Mouse (Mus musculus) yolk sac, embryonic 10.5 days (tissue): Measurements from ENCODE around the gene Ak1.

Experiments used
- DNase-seq: peaks from one replicate; pipeline ENCODE4 v3.0.0-alpha.2; 2017; ENCODE audit warnings: low spot score

The Ak1 gene

GRCm38 (mm10) chr2:32655394-32655744, 33.8 kb downstream of the Ak1 start:
- no peak for DNase-seq

GRCm38 (mm10) chr2:32655826-32656225, 34.3 kb downstream of the Ak1 start:
- peak; percentile 54 for DNase-seq

GRCm38 (mm10) chr2:32658873-32659272, 37.3 kb downstream of the Ak1 start:
- no peak for DNase-seq

GRCm38 (mm10) chr2:32661509-32662107, 40.0 kb downstream of the Ak1 start:
- peak; percentile 66 for DNase-seq

GRCm38 (mm10) chr2:32662291-32662690, 40.7 kb downstream of the Ak1 start:
- no peak for DNase-seq

GRCm38 (mm10) chr2:32665345-32665744, 43.8 kb downstream of the Ak1 start:
- no peak for DNase-seq

GRCm38 (mm10) chr2:32665853-32666252, 44.3 kb downstream of the Ak1 start:
- DNase-seq: no peak

GRCm38 (mm10) chr2:32667775-32668174, 46.2 kb downstream of the Ak1 start:
- DNase-seq: no peak

GRCm38 (mm10) chr2:32668176-32668575, 46.6 kb downstream of the Ak1 start:
- no peak for DNase-seq

- DNase-seq: no peak
These were observed 48.3 kb downstream of the Ak1 start for GRCm38 (mm10) chr2:32669876-32670275.

- no peak for DNase-seq
These were observed 49.6 kb downstream of the Ak1 start for GRCm38 (mm10) chr2:32671147-32671546.

GRCm38 (mm10) chr2:32671907-32672595, 50.5 kb downstream of the Ak1 start:
- no peak for DNase-seq

GRCm38 (mm10) chr2:32673176-32673917, 51.8 kb downstream of the Ak1 start:
- DNase-seq: no peak

GRCm38 (mm10) chr2:32676821-32677220, 55.3 kb downstream of the Ak1 start:
- DNase-seq: no peak

- no peak for DNase-seq
These were observed 56.1 kb downstream of the Ak1 start for GRCm38 (mm10) chr2:32677683-32678082.

- no peak for DNase-seq
These were observed 58.5 kb downstream of the Ak1 start for GRCm38 (mm10) chr2:32680051-32680451.

GRCm38 (mm10) chr2:32680961-32681650, 59.5 kb downstream of the Ak1 start:
- no peak for DNase-seq

GRCm38 (mm10) chr2:32681754-32682153, 60.2 kb downstream of the Ak1 start:
- no peak for DNase-seq

GRCm38 (mm10) chr2:32682721-32683417, 61.3 kb downstream of the Ak1 start:
- no peak for DNase-seq

GRCm38 (mm10) chr2:32683701-32684100, 62.1 kb downstream of the Ak1 start:
- no peak for DNase-seq
